Mouse (Mus musculus) CH12.LX (cell line): ENCODE measurements around the gene Olfr960. TPM values are rescaled to one million over a fixed set of nuclear protein-coding genes. Genes with fewer than 3 reads are reported as not detected.

Experiments
- DNase-seq: peaks from one replicate; pipeline ENCODE4 v3.0.0-alpha.2; 2013; ENCODE audit errors: extremely low read depth
- H3K27ac ChIP-seq: 2 replicates; pipeline ENCODE4 v1.5.1; 2012; ENCODE audit warnings: low read depth, mild to moderate bottlenecking, control low read depth, moderate library complexity; ENCODE audit not compliant: insufficient read depth
- H3K27me3 ChIP-seq: replicated peaks from 2 replicates; pipeline ENCODE3; 2012; ENCODE audit warnings: inconsistent platforms
- H3K36me3 ChIP-seq, 2 experiments: replicated peaks in 1 of 2; 2 replicates each; pipeline versions ENCODE3 to v1.6.1; 2012; ENCODE audit warnings: inconsistent platforms in 1 of 2, low read length in 1 of 2, mild to moderate bottlenecking in 1 of 2, mixed read lengths in 1 of 2, moderate library complexity in 1 of 2; ENCODE audit not compliant: control insufficient read depth in 1 of 2, insufficient read depth in 1 of 2
- H3K4me1 ChIP-seq, 2 experiments: 2 replicates each; pipeline ENCODE4 v1.6.1; 2012; ENCODE audit warnings: inconsistent platforms in 1 of 2, moderate library complexity in 1 of 2; ENCODE audit not compliant: insufficient read depth in 2 of 2, control insufficient read depth in 1 of 2
- H3K4me2 ChIP-seq: 2 replicates; pipeline ENCODE4 v1.6.1; 2012; ENCODE audit warnings: low read depth, mild to moderate bottlenecking, control low read depth; ENCODE audit not compliant: poor library complexity, insufficient read depth, severe bottlenecking
- H3K4me3 ChIP-seq, 3 experiments: fragments of 150-350 bp in 1 of 3; sonication (generic) in 1 of 3; replicated peaks in 1 of 3; 2 replicates each; pipeline versions ENCODE3 to v1.5.1; 2011 to 2012; ENCODE audit warnings: low read depth in 2 of 3, low read length in 2 of 3, mild to moderate bottlenecking in 2 of 3, moderate library complexity in 2 of 3, control low read depth in 1 of 3, improper control_type of control experiment in 1 of 3, inconsistent platforms in 1 of 3, mixed read lengths in 1 of 3; ENCODE audit not compliant: poor library complexity in 1 of 3
- H3K79me2 ChIP-seq: replicated peaks from 2 replicates; pipeline ENCODE4 v1.6.1; 2012; ENCODE audit warnings: mild to moderate bottlenecking, moderate library complexity; ENCODE audit not compliant: control insufficient read depth, poor library complexity, insufficient read depth, severe bottlenecking; ENCODE audit errors: extremely low read depth
- H3K9ac ChIP-seq: 2 replicates; pipeline ENCODE4 v1.6.1; 2012; ENCODE audit warnings: low read depth, mild to moderate bottlenecking, control low read depth, moderate library complexity; ENCODE audit not compliant: insufficient read depth
- H3K9me3 ChIP-seq: replicated peaks from 2 replicates; pipeline ENCODE3; 2012; ENCODE audit warnings: low read length, inconsistent platforms, mixed read lengths
- BHLHE40 ChIP-seq: IDR thresholded peaks from 2 replicates; pipeline ENCODE4 v1.6.1; 2011; ENCODE audit warnings: mild to moderate bottlenecking, low read depth, low read length, improper control_type of control experiment
- E2F4 ChIP-seq: IDR thresholded peaks from 2 replicates; pipeline ENCODE4 v1.6.1; 2011; ENCODE audit warnings: low read depth, low read length, improper control_type of control experiment; ENCODE audit not compliant: insufficient replicate concordance
- ELF1 ChIP-seq: IDR thresholded peaks from 2 replicates; pipeline ENCODE4 v1.6.1; 2014; ENCODE audit warnings: low read depth, mild to moderate bottlenecking, inconsistent platforms, low read length, improper control_type of control experiment
- EP300 ChIP-seq: IDR thresholded peaks from 2 replicates; pipeline ENCODE4 v1.6.1; 2011; ENCODE audit warnings: low read length, improper control_type of control experiment
- ETS1 ChIP-seq: conservative IDR thresholded peaks from 2 replicates; pipeline ENCODE4 v1.6.1; 2012; ENCODE audit warnings: low read depth, mild to moderate bottlenecking, inconsistent platforms, low read length, improper control_type of control experiment, moderate library complexity
- HCFC1 ChIP-seq: IDR thresholded peaks from 2 replicates; pipeline ENCODE4 v1.6.1; 2012; ENCODE audit warnings: low read depth, mild to moderate bottlenecking, inconsistent platforms, low read length, improper control_type of control experiment
- JUND ChIP-seq: conservative IDR thresholded peaks from 2 replicates; pipeline ENCODE4 v1.6.1; 2011; ENCODE audit warnings: low read depth, low read length, improper control_type of control experiment
- KAT2A ChIP-seq: IDR thresholded peaks from 2 replicates; pipeline ENCODE4 v1.6.1; 2012; ENCODE audit warnings: low read length, improper control_type of control experiment, inconsistent platforms; ENCODE audit not compliant: insufficient replicate concordance
- MAX ChIP-seq: IDR thresholded peaks from 2 replicates; pipeline ENCODE4 v1.6.1; 2011; ENCODE audit warnings: low read length, improper control_type of control experiment
- MAZ ChIP-seq: IDR thresholded peaks from 2 replicates; pipeline ENCODE4 v1.6.1; 2012; ENCODE audit warnings: low read depth, mild to moderate bottlenecking, inconsistent platforms, low read length, improper control_type of control experiment, moderate library complexity
- MEF2A ChIP-seq: IDR thresholded peaks from 2 replicates; pipeline ENCODE4 v1.6.1; 2014; ENCODE audit warnings: low read depth, mild to moderate bottlenecking, inconsistent platforms, low read length, improper control_type of control experiment, borderline replicate concordance
- NELFE ChIP-seq: IDR thresholded peaks from 2 replicates; pipeline ENCODE4 v1.6.1; 2011; ENCODE audit warnings: low read depth, low read length, improper control_type of control experiment
- POLR2A ChIP-seq: IDR thresholded peaks from 2 replicates; pipeline ENCODE4 v1.6.1; 2011; ENCODE audit warnings: low read depth, mild to moderate bottlenecking, improper control_type of control experiment, low read length
- RAD21 ChIP-seq: IDR thresholded peaks from 2 replicates; pipeline ENCODE4 v1.6.1; 2011; ENCODE audit warnings: low read depth, mild to moderate bottlenecking, low read length, improper control_type of control experiment, moderate library complexity
- SMC3 ChIP-seq: IDR thresholded peaks from 2 replicates; pipeline ENCODE4 v1.6.1; 2011; ENCODE audit warnings: low read depth, low read length, improper control_type of control experiment
- ZC3H11A ChIP-seq: IDR thresholded peaks from 2 replicates; pipeline ENCODE4 v1.6.1; 2012; ENCODE audit warnings: low read depth, mild to moderate bottlenecking, inconsistent platforms, low read length, improper control_type of control experiment
- ZMIZ1 ChIP-seq: IDR thresholded peaks from 2 replicates; pipeline ENCODE4 v1.6.1; 2012; ENCODE audit warnings: low read depth, mild to moderate bottlenecking, inconsistent platforms, low read length, improper control_type of control experiment
- ZNF384 ChIP-seq: IDR thresholded peaks from 2 replicates; pipeline ENCODE4 v1.6.1; 2012; ENCODE audit warnings: low read depth, low read length, improper control_type of control experiment, inconsistent platforms
- dilution Hi-C: fragments of 300-500 bp; cut with MboI; formaldehyde crosslinking; loops from 2 replicates; pipeline ENCODE4 v1.14.3; 2020; ENCODE audit warnings: low sequenced_read_pairs; ENCODE audit not compliant: extremely low pct_unique_long_range_greater_than_20kb, extremely low pct_ligation_motif_present
- in situ Hi-C: fragments of 300-500 bp; cut with MboI; formaldehyde crosslinking; loops from 3 replicates; pipeline ENCODE4 v1.14.3; 2019; ENCODE audit warnings: low sequenced_read_pairs, low pct_ligation_motif_present, low pct_unique_long_range_greater_than_20kb, mixed read lengths
- polyA plus RNA-seq: library from polyadenylated mRNA; unstranded; fragments of >175 nt; gene quantifications from 2 replicates; pipeline ENCODE4 v1.2.1, GENCODE M21; 2012; ENCODE audit warnings: low read depth; ENCODE audit not compliant: insufficient read length
- total RNA-seq, 2 experiments: library from RNA; depleted of rRNA; stranded (reverse); fragments of 300-350 nt in 1 of 2; fragments of >200 nt in 1 of 2; gene quantifications; 2 replicates each; pipeline ENCODE4 v1.2.3; 2012 to 2014

Olfr960 gene
- total and polyA plus RNA-seq, 3 experiments: not detected

- peaks cover 0 to 6% of the 10 kb centered on the region in 2 experiments; a peak in 2 of 4 replicates for H3K4me1 ChIP-seq
- H3K4me3 ChIP-seq: no peak overlapping the region
- dilution Hi-C loops (no loop called here), in situ Hi-C loops (no loop called here)
- no peak overlapping the region for H3K4me2 ChIP-seq
- H3K9me3 ChIP-seq: no peaks in the 10 kb centered on the region
- TF ChIP-seq MAZ (no peak), ZMIZ1 (no peak), RAD21 (no peak), ETS1 (no peak)
- no peak for DNase-seq
- no peaks in the 10 kb centered on the region for H3K27me3 ChIP-seq
- no peak overlapping the region for H3K27ac ChIP-seq
- no peak overlapping the region for H3K9ac ChIP-seq
- H3K79me2 ChIP-seq: no peaks in the 10 kb centered on the region
- H3K36me3 ChIP-seq: no peaks in the 10 kb centered on the region
Observed at GRCm38 (mm10) chr9:39624711-39625110, 3.5 kb downstream of the Olfr960 start.

GRCm38 (mm10) chr9:39629069-39629468 lies 7.9 kb downstream of the Olfr960 start:
- no peak overlapping the region for H3K27ac ChIP-seq
- dilution Hi-C loops: no loop called here
- peaks cover 0 to 6% of the 10 kb centered on the region in 2 experiments; a peak in 2 of 4 replicates for H3K4me1 ChIP-seq
- H3K4me2 ChIP-seq: no peak overlapping the region
- TF ChIP-seq HCFC1 (no peak), ELF1 (no peak), BHLHE40 (no peak), ETS1 (no peak), E2F4 (no peak), SMC3 (no peak), MEF2A (no peak), MAX (no peak), ZC3H11A (no peak), KAT2A (no peak), POLR2A (no peak), NELFE (no peak), JUND (no peak), EP300 (no peak), MAZ (no peak), ZNF384 (no peak), RAD21 (no peak)
- in situ Hi-C loops: no loop called here
- H3K9me3 ChIP-seq: no peaks in the 10 kb centered on the region
- no peaks in the 10 kb centered on the region for H3K36me3 ChIP-seq
- H3K4me3 ChIP-seq: no peak overlapping the region
- H3K9ac ChIP-seq: no peak overlapping the region
- H3K79me2 ChIP-seq: no peaks in the 10 kb centered on the region
- no peak for DNase-seq
- no peaks in the 10 kb centered on the region for H3K27me3 ChIP-seq
